Comparison of ENCODE assay signal across 15 mouse cellular contexts in the genomic region with DNA sequence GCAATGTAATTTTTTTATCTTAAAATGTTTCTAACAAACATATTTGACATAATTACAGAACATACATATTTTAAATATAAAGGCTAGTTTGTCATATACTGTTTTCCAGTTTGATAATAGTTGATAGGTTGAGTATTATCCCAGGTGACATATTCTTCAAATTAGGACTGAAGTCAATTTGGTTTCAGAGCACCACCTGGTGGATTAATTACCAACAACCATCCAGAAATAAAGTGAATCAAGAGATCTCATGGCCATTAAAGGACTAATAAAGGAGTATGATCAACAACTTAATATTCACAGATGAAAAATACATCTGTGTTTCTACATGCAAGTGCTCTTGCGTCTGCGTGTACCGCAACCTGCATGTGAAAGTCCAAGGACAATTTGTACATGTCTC. TPM values are rescaled to one million over a fixed set of nuclear protein-coding genes. Genes with fewer than 3 reads are reported as not detected.
DNase-seq lines count a peak whose midpoint lies in the region; ATAC-seq and TF ChIP-seq lines count a peak whose summit lies in the region.
"Had no signal": no experiment of that assay in that cellular context is flagged by ENCODE, and none has a peak within 500 bp of the region (broad histone marks: within the 10 kb centered on the region; RNA-seq: fewer than 3 reads in every experiment).

No protein-coding gene starts in this region.

- 87% methylated on average over 3 of the region's 3 CpGs for WGBS in cerebellum, adult 2 months
- 83% methylated on average over 3 of the region's 3 CpGs for WGBS in hindbrain, postnatal 0 days
- 80% methylated on average over 3 of the region's 3 CpGs for WGBS in hindbrain, embryonic 16.5 days
- 91% methylated on average over 3 of the region's 3 CpGs for WGBS in midbrain, postnatal 0 days
- WGBS in midbrain, embryonic 13.5 days, result 87% methylated on average over 3 of the region's 3 CpGs

- no peak overlapping the region for H3K4me3 ChIP-seq in cerebellum, adult 2 months (replicated peaks; ENCODE audit: insufficient read depth, low read depth, low read length)
- no peak overlapping the region for H3K4me3 ChIP-seq in hindbrain, postnatal 0 days (ENCODE audit: low read length)
- no peak overlapping the region for H3K4me3 ChIP-seq in hindbrain, embryonic 16.5 days (ENCODE audit: low read length)
- no peak overlapping the region for H3K4me3 ChIP-seq in midbrain, postnatal 0 days (ENCODE audit: low read depth, low read length)
- no peak overlapping the region for H3K4me3 ChIP-seq in midbrain, embryonic 13.5 days (replicated peaks)
- H3K4me3 ChIP-seq: forebrain, embryonic 13.5 days; limb, embryonic 12.5 days; midbrain, embryonic 10.5 days had no signal

- no peaks in the 10 kb centered on the region for H3K9me3 ChIP-seq in hindbrain, postnatal 0 days (ENCODE audit: low read length)
- no peaks in the 10 kb centered on the region for H3K9me3 ChIP-seq in hindbrain, embryonic 16.5 days (ENCODE audit: control insufficient read depth, low read length)
- no peaks in the 10 kb centered on the region for H3K9me3 ChIP-seq in midbrain, postnatal 0 days (ENCODE audit: low read length)
- H3K9me3 ChIP-seq in midbrain, embryonic 13.5 days, result no peaks in the 10 kb centered on the region
- H3K9me3 ChIP-seq: forebrain, embryonic 13.5 days; limb, embryonic 12.5 days; midbrain, embryonic 10.5 days had no signal

- no peak overlapping the region for H3K27ac ChIP-seq in cerebellum, adult 2 months (ENCODE audit: insufficient read depth, low read length)
- no peak overlapping the region for H3K27ac ChIP-seq in hindbrain, postnatal 0 days
- H3K27ac ChIP-seq in hindbrain, embryonic 16.5 days (ENCODE audit: low read depth, low read length), result no peak overlapping the region
- no peak overlapping the region for H3K27ac ChIP-seq in midbrain, postnatal 0 days (ENCODE audit: low read depth, low read length)
- H3K27ac ChIP-seq in midbrain, embryonic 13.5 days, result no peak overlapping the region
- H3K27ac ChIP-seq: forebrain, embryonic 13.5 days; limb, embryonic 12.5 days; midbrain, embryonic 10.5 days had no signal

- DNase-seq in cerebellum, adult 2 months, result peak in 1 of 2 experiments; percentile 3
- peak; percentile 63 for DNase-seq in hindbrain, postnatal 0 days (ENCODE audit: low spot score)
- DNase-seq in midbrain, postnatal 0 days (ENCODE audit: low spot score), result peak; percentile 55
- no peak for DNase-seq in yolk sac, embryonic 10.5 days (ENCODE audit: low spot score)
- no peak for DNase-seq in thymus, adult 18-20 months
- DNase-seq: adrenal gland, adult 2 months; kidney, adult 18-20 months had no signal

- peak; percentile 33; the same call in 1 of the 2 replicates for TF ChIP-seq CTCF in cerebellum, adult 2 months (IDR thresholded peaks at IDR 0.05; ENCODE audit: borderline replicate concordance, insufficient read depth, low read depth, low read length)
- peak; percentile 68 for TF ChIP-seq CTCF in hindbrain, postnatal 0 days (IDR thresholded peaks at IDR 0.05; ENCODE audit: low read depth)
- TF ChIP-seq CTCF in midbrain, postnatal 0 days (IDR thresholded peaks at IDR 0.05), result peak; percentile 78

- no peaks in the 10 kb centered on the region for H3K27me3 ChIP-seq in cerebellum, adult 2 months (ENCODE audit: control insufficient read depth, insufficient read depth, low read length)
- H3K27me3 ChIP-seq in hindbrain, postnatal 0 days (ENCODE audit: insufficient read depth, low read length), result no peaks in the 10 kb centered on the region
- H3K27me3 ChIP-seq in hindbrain, embryonic 16.5 days (replicated peaks; ENCODE audit: control insufficient read depth, insufficient read depth, low read length), result no peaks in the 10 kb centered on the region
- no peaks in the 10 kb centered on the region for H3K27me3 ChIP-seq in midbrain, postnatal 0 days (ENCODE audit: insufficient read depth, low read length)
- H3K27me3 ChIP-seq in midbrain, embryonic 13.5 days, result no peaks in the 10 kb centered on the region
- H3K27me3 ChIP-seq: forebrain, embryonic 13.5 days; limb, embryonic 12.5 days had no signal

- no peak for TF ChIP-seq POLR2A in cerebellum, adult 2 months (IDR thresholded peaks at IDR 0.05; ENCODE audit: borderline replicate concordance, insufficient read depth, low read length)

- H3K9ac ChIP-seq in hindbrain, postnatal 0 days (replicated peaks; ENCODE audit: low read length), result no peak overlapping the region
- H3K9ac ChIP-seq in hindbrain, embryonic 16.5 days (ENCODE audit: low read depth, low read length), result no peak overlapping the region
- H3K9ac ChIP-seq in midbrain, postnatal 0 days (replicated peaks; ENCODE audit: low read length, poor library complexity, severe bottlenecking), result no peak overlapping the region
- no peak overlapping the region for H3K9ac ChIP-seq in midbrain, embryonic 13.5 days (replicated peaks)
- H3K9ac ChIP-seq: forebrain, embryonic 13.5 days; limb, embryonic 12.5 days had no signal

- no peak for ATAC-seq in cerebellum, adult (ENCODE audit: insufficient number of reproducible peaks, low FRiP score, low TSS enrichment)
- ATAC-seq in hindbrain, postnatal 0 days, result no peak
- ATAC-seq in hindbrain, embryonic 16.5 days, result no peak
- no peak for ATAC-seq in midbrain, postnatal 0 days (ENCODE audit: low FRiP score)
- ATAC-seq in midbrain, embryonic 13.5 days, result no peak
- ATAC-seq: forebrain, embryonic 13.5 days had no signal

- no peaks in the 10 kb centered on the region for H3K36me3 ChIP-seq in hindbrain, postnatal 0 days (ENCODE audit: insufficient read depth, low read length)
- no peaks in the 10 kb centered on the region for H3K36me3 ChIP-seq in hindbrain, embryonic 16.5 days (ENCODE audit: control insufficient read depth, insufficient read depth, low read length)
- H3K36me3 ChIP-seq in midbrain, postnatal 0 days (ENCODE audit: insufficient read depth, low read length), result no peaks in the 10 kb centered on the region
- no peaks in the 10 kb centered on the region for H3K36me3 ChIP-seq in midbrain, embryonic 13.5 days
- H3K36me3 ChIP-seq: limb, embryonic 12.5 days; midbrain, embryonic 10.5 days had no signal

- no peaks in the 10 kb centered on the region for H3K4me1 ChIP-seq in cerebellum, adult 2 months (ENCODE audit: control insufficient read depth, insufficient read depth, low read length)
- no peaks in the 10 kb centered on the region for H3K4me1 ChIP-seq in hindbrain, postnatal 0 days (ENCODE audit: insufficient read depth, low read length)
- no peaks in the 10 kb centered on the region for H3K4me1 ChIP-seq in hindbrain, embryonic 16.5 days (ENCODE audit: control insufficient read depth, insufficient read depth, low read depth, low read length)
- H3K4me1 ChIP-seq in midbrain, postnatal 0 days (ENCODE audit: insufficient read depth, low read length), result no peaks in the 10 kb centered on the region
- no peaks in the 10 kb centered on the region for H3K4me1 ChIP-seq in midbrain, embryonic 13.5 days (replicated peaks)
- H3K4me1 ChIP-seq: forebrain, embryonic 13.5 days; midbrain, embryonic 10.5 days had no signal

- no peak overlapping the region for H3K4me2 ChIP-seq in hindbrain, postnatal 0 days (ENCODE audit: low read depth, low read length)
- H3K4me2 ChIP-seq in hindbrain, embryonic 16.5 days (ENCODE audit: low read length), result no peak overlapping the region
- no peak overlapping the region for H3K4me2 ChIP-seq in midbrain, postnatal 0 days (ENCODE audit: low read depth, low read length, poor library complexity, severe bottlenecking)
- H3K4me2 ChIP-seq in midbrain, embryonic 13.5 days (replicated peaks), result no peak overlapping the region
- H3K4me2 ChIP-seq: forebrain, embryonic 13.5 days; limb, embryonic 12.5 days had no signal

RNA-seq across cellular contexts. Expression of gene Nmu, which starts 50.3 kb away (rescaled TPM):
- polyA plus RNA-seq in cerebellum, adult 2 months (2012; rRNA removed), result 0.27 TPM in 1 of 2 replicates, not detected in the other
- total RNA-seq in hindbrain, postnatal 0 days (2014; rRNA removed), result 1.1 TPM in 1 of 2 replicates, not detected in the other
- 2.3 and 2.7 TPM in 2 replicates for polyA plus RNA-seq in hindbrain, postnatal 0 days (2015; fragmentation: Nextera tagmentation; extraction: Ambion mirVana)
- 1.7 and 2.3 TPM in 2 replicates for polyA plus RNA-seq in hindbrain, embryonic 16.5 days (2015; fragmentation: Nextera tagmentation; extraction: Ambion mirVana)
- total RNA-seq in midbrain, postnatal 0 days (2014; rRNA removed), result not detected in 2 replicates
- 0.97 and 1.1 TPM in 2 replicates for polyA plus RNA-seq in midbrain, postnatal 0 days (2015; fragmentation: Nextera tagmentation; extraction: Ambion mirVana)
- not detected in 2 replicates for polyA plus RNA-seq in midbrain, embryonic 13.5 days (2015; fragmentation: Nextera tagmentation; extraction: Ambion mirVana)
- total RNA-seq: heart, adult 8-10 months had no signal
- polyA plus RNA-seq: adrenal gland, adult 2 months; forebrain, embryonic 13.5 days; urinary bladder, adult 2 months had no signal

Comparison
In these comparisons a context has a peak if more than half of its experiments do, and no peak if none do; other contexts are left out.
1. DNase-seq: peak in hindbrain, postnatal 0 days (single experiment) and midbrain, postnatal 0 days (single experiment); none in yolk sac, embryonic 10.5 days (single experiment) and thymus, adult 18-20 months (0 of 2).
2. Peak in every context shown above with its lines, with median percentiles within 50 percentile points of each other: CTCF ChIP-seq.